Mouse (Mus musculus) stomach, postnatal 0 days (tissue): ENCODE measurements around the gene Fkbp3.

Experiments
- CTCF ChIP-seq: IDR thresholded peaks from 2 replicates; pipeline ENCODE4 v1.5.1; 2016; ENCODE audit warnings: antibody characterized with exemption, low read depth, mild to moderate bottlenecking, moderate library complexity
- EP300 ChIP-seq: optimal IDR thresholded peaks from 2 replicates; pipeline ENCODE3; 2016; ENCODE audit warnings: antibody characterized with exemption

GRCm38 (mm10) chr12:65061082-65061481 lies 12.7 kb downstream of the Fkbp3 start:
- no peak for TF ChIP-seq CTCF
- no peak for TF ChIP-seq EP300
